In genomic region chr6:39132556-39132955, GRCm38 (mm10) we compare ENCODE assay signal across 23 mouse cellular contexts. TPM values are rescaled to one million over a fixed set of nuclear protein-coding genes. Genes with fewer than 3 reads are reported as not detected.
DNase-seq lines count a peak whose midpoint lies in the region; TF ChIP-seq lines count a peak whose summit lies in the region.
"Had no signal": no experiment of that assay in that cellular context is flagged by ENCODE, and none has a peak within 500 bp of the region (broad histone marks: within the 10 kb centered on the region; RNA-seq: fewer than 3 reads in every experiment).

No protein-coding gene starts in this region.

- TF ChIP-seq CTCF in E14TG2a.4 (conservative IDR thresholded peaks at IDR 0.05; ENCODE audit: low read length), result no peak
- TF ChIP-seq CTCF in kidney, adult 2 months (conservative IDR thresholded peaks at IDR 0.05; ENCODE audit: insufficient read depth, insufficient read length, low read depth, low read length), result no peak

- DNase-seq in ES-CJ7 (ENCODE audit: low read depth, low spot score), result peak; percentile 82
- peak; percentile 88 for DNase-seq in R1 (ENCODE audit: low read depth, low spot score)
- no peak for DNase-seq in testis, postnatal 14 days (ENCODE audit: low spot score)
- no peak for DNase-seq in urinary bladder, adult 2 months (ENCODE audit: low spot score)
- DNase-seq in kidney, adult 2 months, result no peak
- DNase-seq: adrenal gland, adult 8-10 months; adrenal gland, postnatal 14 days; adrenal gland, postnatal 36 days; B cell, adult 2 months; cerebellum, adult 11-12 months; cerebellum, adult 2 months; cerebellum, adult 9-10 months; cerebellum, postnatal 10 days; cerebellum, postnatal 25 days; forebrain, postnatal 0 days had no signal

- TF ChIP-seq POLR2A in kidney, adult 2 months (IDR thresholded peaks at IDR 0.05; ENCODE audit: low read depth, low read length), result no peak

- H3K27me3 ChIP-seq in E14TG2a.4 (ENCODE audit: insufficient read depth, low read length), result no peaks in the 10 kb centered on the region
- no peaks in the 10 kb centered on the region for H3K27me3 ChIP-seq in kidney, adult 2 months (replicated peaks; ENCODE audit: control insufficient read depth, insufficient read depth, low read length)
- H3K27me3 ChIP-seq: CH12.LX; embryonic facial prominence, embryonic 12.5 days; forebrain, embryonic 13.5 days; forebrain, embryonic 15.5 days; Patski had no signal

- H3K4me1 ChIP-seq in E14TG2a.4 (replicated peaks; ENCODE audit: low read depth, low read length), result peaks cover 60% of the 10 kb centered on the region
- H3K4me1 ChIP-seq in kidney, adult 2 months (ENCODE audit: control insufficient read depth, insufficient read depth, low read length), result no peaks in the 10 kb centered on the region
- H3K4me1 ChIP-seq: embryonic facial prominence, embryonic 10.5 days; embryonic facial prominence, embryonic 12.5 days; forebrain, embryonic 13.5 days; forebrain, embryonic 15.5 days had no signal

- H3K36me3 ChIP-seq in E14TG2a.4 (ENCODE audit: insufficient read depth, low read length), result peaks cover 19% of the 10 kb centered on the region
- H3K36me3 ChIP-seq in kidney, adult 2 months (ENCODE audit: control insufficient read depth, insufficient read depth, low read length), result peaks cover 2% of the 10 kb centered on the region; the same call in 1 of the 2 replicates
- H3K36me3 ChIP-seq: G1E had no signal

- peak overlapping the region; percentile 32; the same call in 1 of the 2 replicates for H3K4me3 ChIP-seq in E14TG2a.4 (replicated peaks; ENCODE audit: low read length)
- H3K4me3 ChIP-seq in kidney, adult 2 months (ENCODE audit: insufficient read depth, low read depth, low read length), result no peak overlapping the region
- H3K4me3 ChIP-seq: embryonic facial prominence, embryonic 10.5 days; embryonic facial prominence, embryonic 12.5 days; forebrain, embryonic 13.5 days; forebrain, embryonic 15.5 days had no signal

- H3K9me3 ChIP-seq in E14TG2a.4 (ENCODE audit: low read length), result peaks cover 20% of the 10 kb centered on the region
- H3K9me3 ChIP-seq: embryonic facial prominence, embryonic 12.5 days; forebrain, embryonic 15.5 days; G1E had no signal

- no peak overlapping the region for H3K27ac ChIP-seq in kidney, adult 2 months (ENCODE audit: insufficient read depth, low read depth, low read length)
- H3K27ac ChIP-seq: embryonic facial prominence, embryonic 10.5 days; embryonic facial prominence, embryonic 12.5 days; forebrain, embryonic 13.5 days; forebrain, embryonic 15.5 days had no signal

- WGBS in kidney, adult 2 months, result 76% methylated on average over 5 of the region's 5 CpGs

RNA-seq across cellular contexts. Expression of gene Parp12, which starts 14.4 kb away (rescaled TPM):
- polyA plus RNA-seq in urinary bladder, adult 2 months (2012; rRNA removed), result 41.8 and 43.4 TPM in 2 replicates
- polyA plus RNA-seq in kidney, adult 2 months (2012; rRNA removed), result 18.8 and 20.1 TPM in 2 replicates
- polyA plus RNA-seq: G1E had no signal

Comparison
In these comparisons a context has a peak if more than half of its experiments do, and no peak if none do; other contexts are left out.
1. DNase-seq: peak in ES-CJ7 (single experiment) and R1 (single experiment); none in testis, postnatal 14 days (single experiment), urinary bladder, adult 2 months (single experiment) and kidney, adult 2 months (single experiment).